Mouse (Mus musculus): Measurements from ENCODE around the gene Thrb. TPM values are rescaled to one million over a fixed set of nuclear protein-coding genes. Genes with fewer than 3 reads are reported as not detected.

Thrb gene
- polyA plus RNA-seq, 1 experiment: 11.2 TPM

DNA sequence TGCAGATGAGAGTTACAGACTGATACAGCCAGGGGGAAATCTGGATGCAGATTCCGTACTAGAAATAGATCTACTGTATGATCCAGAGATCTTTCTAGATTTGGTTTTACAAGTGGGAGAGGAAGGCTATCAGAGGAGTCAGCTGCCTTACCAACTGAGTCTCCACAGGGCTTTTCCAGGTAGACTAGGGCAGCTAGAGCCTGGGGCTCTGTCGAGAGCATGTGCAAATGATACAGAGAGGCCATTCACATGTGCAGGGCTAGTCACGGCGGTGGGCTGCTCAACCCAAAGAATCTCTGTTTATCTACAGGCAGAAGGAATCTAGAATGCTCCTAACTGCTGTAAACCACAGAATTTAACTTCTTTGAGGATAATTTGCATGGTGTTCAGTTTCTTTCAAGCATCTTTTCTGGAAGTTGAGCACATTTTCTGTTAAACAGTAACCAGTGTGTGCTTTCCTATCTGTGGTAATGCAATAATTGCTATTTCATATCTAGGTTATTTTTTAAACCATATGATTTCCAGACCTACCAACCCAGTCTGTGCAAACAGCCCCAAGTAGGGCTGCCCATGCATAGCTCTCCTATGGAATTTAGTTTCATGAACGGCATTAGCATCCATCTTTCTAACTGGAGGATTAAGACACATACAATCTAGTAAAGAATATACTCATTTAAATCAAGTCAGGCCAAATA lies 185.1 kb downstream of the Thrb start:
- Histone ChIP-seq H3K27ac (ENCODE audit: insufficient read depth, low read depth, low read length) (no peak overlapping the region), H3K4me3 (ENCODE audit: insufficient read depth, low read depth, low read length) (no peak overlapping the region), H3K4me1 (ENCODE audit: control insufficient read depth, insufficient read depth, low read length) (peaks cover 4% of the 10 kb centered on the region; the same call in 1 of the 2 replicates), H3K36me3 (ENCODE audit: control insufficient read depth, insufficient read depth, low read length) (no peaks in the 10 kb centered on the region), H3K27me3 (replicated peaks; ENCODE audit: control insufficient read depth, insufficient read depth, low read length) (no peaks in the 10 kb centered on the region)
- TF ChIP-seq POLR2A (IDR thresholded peaks at IDR 0.05; ENCODE audit: low read depth, low read length) (no peak), CTCF (conservative IDR thresholded peaks at IDR 0.05; ENCODE audit: insufficient read depth, insufficient read length, low read depth, low read length) (no peak)
- peak; percentile 21 for DNase-seq
- WGBS: 73% methylated on average over 5 of the region's 5 CpGs

DNA sequence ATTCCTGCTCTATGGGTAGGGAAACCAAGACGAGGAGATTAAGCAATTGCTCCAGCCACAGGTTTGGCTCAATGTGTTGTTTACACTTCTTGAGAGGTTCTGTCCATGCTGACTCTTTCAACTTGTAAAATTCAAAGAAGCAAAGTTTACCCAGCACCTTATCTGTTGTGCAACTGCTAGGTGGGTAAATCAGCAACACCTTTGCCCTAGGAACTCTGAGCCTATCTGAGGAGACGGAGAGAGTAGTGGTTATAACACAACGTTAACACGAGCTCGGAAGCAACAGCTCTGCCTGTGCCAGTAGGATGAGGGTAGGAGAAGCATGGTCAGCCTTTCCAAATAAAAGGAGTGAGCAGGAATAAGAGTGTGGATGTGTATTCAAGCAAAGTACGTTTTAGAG lies 185.8 kb downstream of the Thrb start:
- no peak overlapping the region for H3K4me3 ChIP-seq (ENCODE audit: insufficient read depth, low read depth, low read length)
- no peak overlapping the region for H3K27ac ChIP-seq (ENCODE audit: insufficient read depth, low read depth, low read length)

DNA sequence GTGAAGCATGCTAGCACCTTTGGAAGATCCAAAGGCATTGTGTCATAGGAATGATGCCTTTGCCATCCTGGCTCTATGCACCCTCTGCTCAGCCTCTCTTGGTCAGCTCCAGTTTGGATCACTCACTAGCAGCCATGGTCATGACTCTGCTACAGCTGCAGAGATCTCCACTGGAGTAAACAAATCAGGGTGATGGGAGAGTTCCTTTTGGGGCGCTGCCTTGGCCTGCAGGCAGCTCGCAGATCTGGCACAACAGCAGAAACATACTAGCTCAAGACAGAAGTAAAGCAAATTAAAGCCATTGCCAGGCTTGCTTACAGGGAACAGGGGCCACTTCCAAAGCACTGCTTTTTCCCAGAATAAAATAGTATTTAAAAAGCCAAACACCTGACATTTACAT lies 186.6 kb downstream of the Thrb start:
- no peak for DNase-seq
- no peak overlapping the region for H3K4me3 ChIP-seq (ENCODE audit: insufficient read depth, low read depth, low read length)
- 93% methylated on average over 2 of the region's 2 CpGs for WGBS

More for the DNA sequence above, 185.8 kb downstream of the Thrb start:
- no peak for DNase-seq
- WGBS: 80% methylated on average over 6 of the region's 6 CpGs
- Histone ChIP-seq H3K4me1 (ENCODE audit: control insufficient read depth, insufficient read depth, low read length) (peaks cover 4% of the 10 kb centered on the region; the same call in 1 of the 2 replicates), H3K36me3 (ENCODE audit: control insufficient read depth, insufficient read depth, low read length) (no peaks in the 10 kb centered on the region), H3K27me3 (replicated peaks; ENCODE audit: control insufficient read depth, insufficient read depth, low read length) (no peaks in the 10 kb centered on the region)
- TF ChIP-seq POLR2A (IDR thresholded peaks at IDR 0.05; ENCODE audit: low read depth, low read length) (no peak), CTCF (conservative IDR thresholded peaks at IDR 0.05; ENCODE audit: insufficient read depth, insufficient read length, low read depth, low read length) (no peak)

DNA sequence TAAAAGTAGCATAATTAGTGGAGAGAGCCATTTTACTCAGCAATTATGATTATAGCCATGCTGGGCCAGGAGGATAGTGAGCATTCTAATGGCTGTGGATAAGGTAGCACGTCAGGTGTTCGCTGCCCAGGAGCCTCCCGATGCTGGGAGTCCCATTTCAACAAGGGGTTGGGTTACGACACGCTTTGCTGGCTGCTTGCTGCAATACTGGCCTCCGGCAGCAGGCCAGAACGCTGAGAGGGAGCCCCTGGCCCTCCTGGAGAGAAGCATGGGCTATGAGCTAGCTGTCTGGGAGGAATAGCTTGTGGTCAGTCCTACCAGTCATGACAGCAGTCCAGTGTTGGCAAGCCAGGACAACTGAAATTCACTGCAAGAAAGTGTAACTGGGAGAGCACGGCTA lies 187.2 kb downstream of the Thrb start:
- TF ChIP-seq POLR2A (IDR thresholded peaks at IDR 0.05; ENCODE audit: low read depth, low read length) (no peak), CTCF (conservative IDR thresholded peaks at IDR 0.05; ENCODE audit: insufficient read depth, insufficient read length, low read depth, low read length) (no peak)
- H3K36me3 ChIP-seq (ENCODE audit: control insufficient read depth, insufficient read depth, low read length): no peaks in the 10 kb centered on the region
- peak; percentile 20 for DNase-seq
- WGBS: 57% methylated on average over 8 of the region's 8 CpGs
- H3K4me3 ChIP-seq (ENCODE audit: insufficient read depth, low read depth, low read length): no peak overlapping the region
- peaks cover 4% of the 10 kb centered on the region; the same call in 1 of the 2 replicates for H3K4me1 ChIP-seq (ENCODE audit: control insufficient read depth, insufficient read depth, low read length)
- no peaks in the 10 kb centered on the region for H3K27me3 ChIP-seq (replicated peaks; ENCODE audit: control insufficient read depth, insufficient read depth, low read length)
- no peak overlapping the region for H3K27ac ChIP-seq (ENCODE audit: insufficient read depth, low read depth, low read length)

More for the DNA sequence above, 186.6 kb downstream of the Thrb start:
- Histone ChIP-seq H3K4me1 (ENCODE audit: control insufficient read depth, insufficient read depth, low read length) (peaks cover 4% of the 10 kb centered on the region; the same call in 1 of the 2 replicates), H3K36me3 (ENCODE audit: control insufficient read depth, insufficient read depth, low read length) (no peaks in the 10 kb centered on the region), H3K27me3 (replicated peaks; ENCODE audit: control insufficient read depth, insufficient read depth, low read length) (no peaks in the 10 kb centered on the region), H3K27ac (ENCODE audit: insufficient read depth, low read depth, low read length) (no peak overlapping the region)
- TF ChIP-seq POLR2A (IDR thresholded peaks at IDR 0.05; ENCODE audit: low read depth, low read length) (no peak), CTCF (conservative IDR thresholded peaks at IDR 0.05; ENCODE audit: insufficient read depth, insufficient read length, low read depth, low read length) (no peak)

DNA sequence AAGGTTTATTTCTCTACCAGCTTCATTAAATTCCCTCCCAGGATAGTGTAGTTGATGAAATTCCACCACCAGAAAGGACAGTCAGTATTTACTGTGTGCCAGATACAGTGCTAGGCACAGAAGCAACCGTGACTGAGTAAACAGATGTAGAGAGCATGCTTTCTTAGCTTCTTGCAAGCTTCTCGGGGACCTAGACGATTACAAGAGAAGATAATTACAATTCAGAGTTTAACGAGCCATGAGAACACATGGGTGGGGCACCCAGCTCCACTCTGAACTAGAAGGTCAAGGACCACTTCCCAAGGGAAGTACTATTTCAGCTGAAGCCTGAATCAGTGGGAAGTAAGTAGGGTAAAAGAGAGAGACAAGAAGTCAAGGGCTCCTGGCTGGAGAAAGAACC lies 190.3 kb downstream of the Thrb start:
- H3K27me3 ChIP-seq (replicated peaks; ENCODE audit: control insufficient read depth, insufficient read depth, low read length): no peaks in the 10 kb centered on the region
- no peaks in the 10 kb centered on the region for H3K4me1 ChIP-seq (ENCODE audit: control insufficient read depth, insufficient read depth, low read length)
- TF ChIP-seq POLR2A (IDR thresholded peaks at IDR 0.05; ENCODE audit: low read depth, low read length): no peak
- TF ChIP-seq CTCF (conservative IDR thresholded peaks at IDR 0.05; ENCODE audit: insufficient read depth, insufficient read length, low read depth, low read length): no peak
- WGBS: 25% methylated on average over 4 of the region's 4 CpGs
- no peaks in the 10 kb centered on the region for H3K36me3 ChIP-seq (ENCODE audit: control insufficient read depth, insufficient read depth, low read length)
- H3K4me3 ChIP-seq (ENCODE audit: insufficient read depth, low read depth, low read length): no peak overlapping the region
- no peak overlapping the region for H3K27ac ChIP-seq (ENCODE audit: insufficient read depth, low read depth, low read length)
- no peak for DNase-seq

DNA sequence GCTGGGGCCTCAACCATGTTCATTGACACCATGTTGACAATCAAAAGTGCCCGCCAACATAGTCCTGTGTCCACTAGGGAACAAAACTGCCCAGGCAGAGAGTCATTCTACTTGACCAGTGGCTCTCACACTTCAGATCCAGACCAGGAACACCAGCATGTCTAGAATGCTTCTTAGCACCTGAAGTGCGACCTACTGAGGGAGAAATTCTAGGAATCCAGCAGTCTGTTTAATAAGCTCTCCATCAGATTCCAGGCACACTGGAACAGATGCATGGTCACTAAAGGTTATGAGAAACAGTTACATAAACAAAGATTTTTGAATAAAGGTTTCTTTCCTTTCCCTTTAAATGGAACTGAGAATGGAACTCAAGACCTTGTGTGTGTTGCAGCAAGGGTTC lies 192.2 kb downstream of the Thrb start:
- 74% methylated on average over 2 of the region's 2 CpGs for WGBS
- Histone ChIP-seq H3K4me3 (ENCODE audit: insufficient read depth, low read depth, low read length) (no peak overlapping the region), H3K4me1 (ENCODE audit: control insufficient read depth, insufficient read depth, low read length) (no peaks in the 10 kb centered on the region), H3K27me3 (replicated peaks; ENCODE audit: control insufficient read depth, insufficient read depth, low read length) (no peaks in the 10 kb centered on the region), H3K36me3 (ENCODE audit: control insufficient read depth, insufficient read depth, low read length) (no peaks in the 10 kb centered on the region), H3K27ac (ENCODE audit: insufficient read depth, low read depth, low read length) (no peak overlapping the region)
- DNase-seq: no peak
- no peak for TF ChIP-seq CTCF (conservative IDR thresholded peaks at IDR 0.05; ENCODE audit: insufficient read depth, insufficient read length, low read depth, low read length)
- TF ChIP-seq POLR2A (IDR thresholded peaks at IDR 0.05; ENCODE audit: low read depth, low read length): no peak

DNA sequence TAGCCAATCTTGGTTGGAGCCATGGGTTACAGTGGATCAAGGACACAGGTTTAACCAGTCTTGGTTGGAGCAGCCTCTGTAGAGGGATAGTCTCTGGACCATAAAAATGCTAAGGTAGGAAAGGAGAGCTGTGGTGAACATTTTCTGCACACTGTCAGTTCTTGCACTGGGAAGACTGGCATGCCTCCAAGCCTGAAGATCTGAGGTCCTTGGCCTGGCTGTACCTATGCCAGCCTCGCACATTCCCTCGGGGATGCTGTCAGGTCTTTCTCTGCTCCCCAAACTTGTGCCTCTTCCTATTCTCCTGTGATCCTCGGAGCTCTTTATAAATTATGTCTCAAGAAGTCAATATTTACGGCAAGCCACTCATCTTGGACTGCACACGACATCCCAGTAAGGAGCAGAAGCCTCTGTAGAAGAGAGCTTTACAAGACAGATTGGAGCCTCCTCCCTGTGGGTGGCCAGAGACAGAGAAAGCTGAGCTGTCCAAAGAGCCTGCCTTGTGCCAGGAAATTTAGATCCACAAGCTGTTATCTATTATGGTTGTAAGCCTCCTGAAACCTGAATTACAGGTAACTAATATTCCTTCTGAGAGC lies 199.8 kb downstream of the Thrb start:
- Histone ChIP-seq H3K4me3 (ENCODE audit: insufficient read depth, low read depth, low read length) (no peak overlapping the region), H3K27ac (ENCODE audit: insufficient read depth, low read depth, low read length) (no peak overlapping the region), H3K36me3 (ENCODE audit: control insufficient read depth, insufficient read depth, low read length) (no peaks in the 10 kb centered on the region), H3K4me1 (ENCODE audit: control insufficient read depth, insufficient read depth, low read length) (no peaks in the 10 kb centered on the region; the same call in 1 of the 2 replicates), H3K27me3 (replicated peaks; ENCODE audit: control insufficient read depth, insufficient read depth, low read length) (no peaks in the 10 kb centered on the region)
- WGBS: 60% methylated on average over 5 of the region's 5 CpGs
- DNase-seq: peak; percentile 80
- no peak for TF ChIP-seq CTCF (conservative IDR thresholded peaks at IDR 0.05; ENCODE audit: insufficient read depth, insufficient read length, low read depth, low read length)
- no peak for TF ChIP-seq POLR2A (IDR thresholded peaks at IDR 0.05; ENCODE audit: low read depth, low read length)
